8 mouse cellular contexts compared by ENCODE assay signal in genomic region chr7:118243453-118244385, GRCm38 (mm10). TPM values are rescaled to one million over a fixed set of nuclear protein-coding genes. Genes with fewer than 3 reads are reported as not detected.
DNase-seq lines count a peak whose midpoint lies in the region; ATAC-seq and TF ChIP-seq lines count a peak whose summit lies in the region.

TSS of gene Smg1 (minus strand) at chr7:118243670.

- peak within 1 kb of the TSS; percentile 90 for H3K27ac ChIP-seq in MEL (ENCODE audit: control insufficient read depth, low read depth, low read length)
- H3K27ac ChIP-seq in cerebellum, adult 2 months (ENCODE audit: insufficient read depth, low read length) = peak within 1 kb of the TSS; percentile 80
- peak within 1 kb of the TSS; percentile 89 for H3K27ac ChIP-seq in forebrain, postnatal 0 days (ENCODE audit: low read depth, low read length)
- peak within 1 kb of the TSS; percentile 97 for H3K27ac ChIP-seq in lung, embryonic 15.5 days

- peak; percentile 87 to 89 for TF ChIP-seq POLR2A in MEL (IDR thresholded peaks at IDR 0.05; ENCODE audit: control insufficient read depth in 1 of 2, insufficient read depth in 1 of 2, low read depth in 1 of 2, low read length in 2 of 2, poor library complexity in 1 of 2)
- TF ChIP-seq POLR2A in cerebellum, adult 2 months (IDR thresholded peaks at IDR 0.05; ENCODE audit: borderline replicate concordance, insufficient read depth, low read length) = peak; percentile 71

- no peak for TF ChIP-seq CTCF in MEL (IDR thresholded peaks at IDR 0.05 in 2 of 3, conservative IDR thresholded peaks at IDR 0.05 in 1 of 3; ENCODE audit: control insufficient read depth in 1 of 3, insufficient read depth in 1 of 3, low read depth in 2 of 3, low read length in 3 of 3, poor library complexity in 1 of 3, severe bottlenecking in 1 of 3)
- TF ChIP-seq CTCF in cerebellum, adult 2 months (IDR thresholded peaks at IDR 0.05; ENCODE audit: borderline replicate concordance, insufficient read depth, low read depth, low read length) = no peak
- TF ChIP-seq CTCF in forebrain, postnatal 0 days (IDR thresholded peaks at IDR 0.05; ENCODE audit: low read depth) = no peak

- H3K9ac ChIP-seq in MEL (ENCODE audit: control insufficient read depth, low read depth, low read length, poor library complexity, severe bottlenecking) = peak within 1 kb of the TSS; percentile 99
- H3K9ac ChIP-seq in forebrain, postnatal 0 days = peak within 1 kb of the TSS; percentile 82
- peak within 1 kb of the TSS; percentile 88 for H3K9ac ChIP-seq in lung, embryonic 15.5 days

- peaks cover 2 to 17% of the 10 kb centered on the region in 2 experiments; a peak in 3 of 4 replicates for H3K4me1 ChIP-seq in MEL (ENCODE audit: control insufficient read depth in 1 of 2, insufficient read depth in 2 of 2, low read length in 2 of 2)
- H3K4me1 ChIP-seq in cerebellum, adult 2 months (ENCODE audit: control insufficient read depth, insufficient read depth, low read length) = peaks cover 6% of the 10 kb centered on the region; the same call in 1 of the 2 replicates
- peaks cover 15% of the 10 kb centered on the region for H3K4me1 ChIP-seq in forebrain, postnatal 0 days (ENCODE audit: insufficient read depth)
- H3K4me1 ChIP-seq in lung, embryonic 15.5 days = peaks cover 11% of the 10 kb centered on the region

- WGBS in cerebellum, adult 2 months = 2% methylated on average over 61 of the region's 79 CpGs
- 1% methylated on average over 56 of the region's 79 CpGs for WGBS in forebrain, postnatal 0 days
- under 1% methylated on average over 60 of the region's 79 CpGs for WGBS in lung, embryonic 15.5 days

- no peaks in the 10 kb centered on the region for H3K9me3 ChIP-seq in MEL (replicated peaks; ENCODE audit: insufficient read depth, low read length)
- H3K9me3 ChIP-seq in forebrain, postnatal 0 days (ENCODE audit: low read length) = no peaks in the 10 kb centered on the region
- H3K9me3 ChIP-seq in lung, embryonic 15.5 days = no peaks in the 10 kb centered on the region

- H3K79me2 ChIP-seq in MEL (ENCODE audit: control insufficient read depth, insufficient read depth, low read length, poor library complexity) = peaks cover 43% of the 10 kb centered on the region

- peak; percentile 91 for ATAC-seq in forebrain, postnatal 0 days
- ATAC-seq in lung, embryonic 15.5 days (ENCODE audit: borderline replicate concordance, extremely low read depth, low FRiP score, low TSS enrichment) = peak; percentile 97

- peak within 1 kb of the TSS; percentile 92 to 96 for H3K4me3 ChIP-seq in MEL (ENCODE audit: control insufficient read depth in 1 of 2, insufficient read depth in 1 of 2, low read depth in 2 of 2, low read length in 2 of 2)
- peak within 1 kb of the TSS; percentile 66 for H3K4me3 ChIP-seq in cerebellum, adult 2 months (replicated peaks; ENCODE audit: insufficient read depth, low read depth, low read length)
- peak within 1 kb of the TSS; percentile 88 for H3K4me3 ChIP-seq in forebrain, postnatal 0 days (ENCODE audit: low read depth, low read length)
- peak within 1 kb of the TSS; percentile 90 for H3K4me3 ChIP-seq in lung, embryonic 15.5 days

- peak; percentile 99 for DNase-seq in MEL (ENCODE audit: low read depth, low spot score)
- peak; percentile 98 for DNase-seq in cerebellum, adult 2 months
- DNase-seq in forebrain, postnatal 0 days = peak; percentile 96
- peak; percentile 99 for DNase-seq in heart, postnatal 4 days
- peak; percentile 96 to 97 for DNase-seq in layer of hippocampus, adult 8-10 months (ENCODE audit: low spot score in 2 of 2)
- peak; percentile 99 for DNase-seq in ovary, adult 18-20 months (ENCODE audit: low spot score)
- DNase-seq in thymus, postnatal 0 days (ENCODE audit: low spot score) = peak; percentile 99

- peaks cover 0 to 33% of the 10 kb centered on the region in 2 experiments; a peak in 3 of 4 replicates for H3K36me3 ChIP-seq in MEL (ENCODE audit: control insufficient read depth in 1 of 2, insufficient read depth in 2 of 2, low read length in 2 of 2)
- no peaks in the 10 kb centered on the region for H3K36me3 ChIP-seq in forebrain, postnatal 0 days (ENCODE audit: insufficient read depth)
- H3K36me3 ChIP-seq in lung, embryonic 15.5 days = no peaks in the 10 kb centered on the region

- H3K4me2 ChIP-seq in forebrain, postnatal 0 days (ENCODE audit: low read depth) = peak within 1 kb of the TSS; percentile 80
- peak within 1 kb of the TSS; percentile 76 for H3K4me2 ChIP-seq in lung, embryonic 15.5 days

- no peak for TF ChIP-seq RAD21 in MEL (IDR thresholded peaks at IDR 0.05; ENCODE audit: low read depth, low read length)

- H3K27me3 ChIP-seq in MEL (ENCODE audit: control insufficient read depth in 1 of 2, insufficient read depth in 2 of 2, low read length in 2 of 2) = no peaks in the 10 kb centered on the region
- H3K27me3 ChIP-seq in cerebellum, adult 2 months (ENCODE audit: control insufficient read depth, insufficient read depth, low read length) = no peaks in the 10 kb centered on the region
- H3K27me3 ChIP-seq in forebrain, postnatal 0 days (ENCODE audit: insufficient read depth, low read length) = no peaks in the 10 kb centered on the region
- no peaks in the 10 kb centered on the region for H3K27me3 ChIP-seq in lung, embryonic 15.5 days

- no peak for TF ChIP-seq EP300 in MEL (IDR thresholded peaks at IDR 0.05; ENCODE audit: low read depth in 1 of 2, low read length in 2 of 2)

TF ChIP-seq in MEL, 35 proteins besides CTCF, POLR2A, EP300 and RAD21:
- TF ChIP-seq USF2 (IDR thresholded peaks at IDR 0.05; ENCODE audit: borderline replicate concordance in 1 of 2, insufficient read depth in 1 of 2, low read depth in 1 of 2, low read length in 2 of 2) = 0 out of 4 replicates have a peak, but pooled peaks of 1 of the 2 experiments have one; percentile 33
- peak; percentile 78 for TF ChIP-seq MXI1 (IDR thresholded peaks at IDR 0.05; ENCODE audit: low read depth, low read length)
- peak; percentile 94 for TF ChIP-seq BHLHE40 (IDR thresholded peaks at IDR 0.05; ENCODE audit: borderline replicate concordance, low read depth, low read length)
- no peak for TF ChIP-seq JUND (IDR thresholded peaks at IDR 0.05; ENCODE audit: low read depth, low read length)
- TF ChIP-seq GATA1 (IDR thresholded peaks at IDR 0.05; ENCODE audit: low read depth, low read length) = no peak
- peak; percentile 36; the same call in 1 of the 2 replicates for TF ChIP-seq TCF12 (IDR thresholded peaks at IDR 0.05; ENCODE audit: low read depth, low read length)
- TF ChIP-seq MYC (IDR thresholded peaks at IDR 0.05; ENCODE audit: low read depth, low read length) = peak; percentile 90
- peak; percentile 89 for TF ChIP-seq MAX (IDR thresholded peaks at IDR 0.05; ENCODE audit: low read length)
- no peak for TF ChIP-seq E2F4 (IDR thresholded peaks at IDR 0.05; ENCODE audit: borderline replicate concordance, low read depth, low read length)
- no peak; the same call in 1 of the 2 replicates for TF ChIP-seq MAZ (IDR thresholded peaks at IDR 0.05; ENCODE audit: low read depth, low read length)
- no peak for TF ChIP-seq MAFK (IDR thresholded peaks at IDR 0.05; ENCODE audit: borderline replicate concordance, low read depth, low read length)
- TF ChIP-seq CHD1 (IDR thresholded peaks at IDR 0.05; ENCODE audit: low read depth, low read length) = no peak
- no peak for TF ChIP-seq KAT2A (conservative IDR thresholded peaks at IDR 0.05; ENCODE audit: low read depth, low read length)
- TF ChIP-seq POLR2AphosphoS5 (IDR thresholded peaks at IDR 0.05; ENCODE audit: borderline replicate concordance, low read depth, low read length) = peak; percentile 50; the same call in 1 of the 2 replicates
- peak; percentile 67 for TF ChIP-seq HCFC1 (IDR thresholded peaks at IDR 0.05; ENCODE audit: low read depth, low read length)
- no peak for TF ChIP-seq TAL1 (IDR thresholded peaks at IDR 0.05; ENCODE audit: low read length)
- peak; percentile 30; the same call in 1 of the 2 replicates for TF ChIP-seq ETS1 (IDR thresholded peaks at IDR 0.05; ENCODE audit: low read depth, low read length)
- 0 out of 2 replicates have a peak, but pooled peaks have one; percentile 10 for TF ChIP-seq NRF1 (IDR thresholded peaks at IDR 0.05; ENCODE audit: insufficient read depth, low read depth, low read length, poor library complexity, severe bottlenecking)
- no peak; the same call in 1 of the 2 replicates for TF ChIP-seq POLR2AphosphoS2 (IDR thresholded peaks at IDR 0.05; ENCODE audit: low read length)
- peak; percentile 71 for TF ChIP-seq NELFE (IDR thresholded peaks at IDR 0.05; ENCODE audit: low read depth, low read length)
- TF ChIP-seq ZMIZ1 (IDR thresholded peaks at IDR 0.05; ENCODE audit: low read depth, low read length) = peak; percentile 27; the same call in 1 of the 2 replicates
- TF ChIP-seq ZNF384 (IDR thresholded peaks at IDR 0.05; ENCODE audit: low read depth, low read length) = no peak
- peak; percentile 49; the same call in 1 of the 2 replicates for TF ChIP-seq SIN3A (IDR thresholded peaks at IDR 0.05; ENCODE audit: low read length)
- peak; percentile 84 for TF ChIP-seq USF1 (IDR thresholded peaks at IDR 0.05; ENCODE audit: low read depth, low read length)
- 0 out of 2 replicates have a peak, but pooled peaks have one; percentile 62 for TF ChIP-seq TBP (IDR thresholded peaks at IDR 0.05; ENCODE audit: low read depth, low read length)
- no peak for TF ChIP-seq UBTF (IDR thresholded peaks at IDR 0.05; ENCODE audit: borderline replicate concordance, insufficient read depth, low read depth, low read length)
- no peak for TF ChIP-seq GABPA (IDR thresholded peaks at IDR 0.05; ENCODE audit: low read depth, low read length)
- no peak; the same call in 1 of the 2 replicates for TF ChIP-seq ELF1 (IDR thresholded peaks at IDR 0.05; ENCODE audit: low read depth, low read length)

RNA-seq across cellular contexts. Expression of gene Smg1, which starts in this region (rescaled TPM):
- total RNA-seq in MEL (2012; rRNA removed) = 24.2 and 26.6 TPM in 2 replicates
- polyA plus RNA-seq in MEL (2012; ENCODE audit: insufficient read depth in 1 of 2, insufficient read length in 2 of 2, low read depth in 1 of 2, low replicate concordance in 2 of 2, missing spikeins in 1 of 2) = 10 to 100 TPM; 32.6 to 49.6 TPM
- 118 and 139 TPM in 2 replicates for polyA plus RNA-seq in cerebellum, adult 2 months (2012; rRNA removed)
- 46.1 and 57.4 TPM in 2 replicates for total RNA-seq in forebrain, postnatal 0 days (2014; rRNA removed)
- polyA plus RNA-seq in forebrain, postnatal 0 days (2015; fragmentation: Nextera tagmentation; extraction: Ambion mirVana) = 7.2 and 14.2 TPM in 2 replicates
- total RNA-seq in heart, postnatal 4 days (2021) = 10 to 100 TPM; 47.1 to 49.9 TPM
- 100 to 1,000 TPM in 1 of 4 experiments, 10 to 100 TPM in 3; 67.7 to 109 (median 84.9) TPM for total RNA-seq in layer of hippocampus, adult 8-10 months (2022)
- 18.6 and 21.8 TPM in 2 replicates for polyA plus RNA-seq in lung, embryonic 15.5 days (2015; fragmentation: Nextera tagmentation; extraction: Ambion mirVana)
- 24.0 and 31.4 TPM in 2 replicates for polyA plus RNA-seq in thymus, postnatal 0 days (2015; fragmentation: Nextera tagmentation; extraction: Ambion mirVana)

Comparison
In these comparisons a context has a peak if more than half of its experiments do, and no peak if none do; other contexts are left out.
1. Peak in every context shown above with its lines: DNase-seq, ATAC-seq, H3K4me3 ChIP-seq and H3K27ac ChIP-seq.